Mouse (Mus musculus) embryonic facial prominence, embryonic 15.5 days (tissue): ENCODE measurements at regions not wholly inside any gene's neighbourhood (a gene's known extent, or its start where the extent isn't known, plus 50 kb on each side); places are given as distances from the start of the nearest gene placed in this dataset.

ENCODE experiments used
- ATAC-seq: fragments of 200-750 bp; cut with Nextera tagmentation; 2 replicates; pipeline ENCODE4 v1.8.0; 2017; ENCODE audit warnings: low read depth, moderate TSS enrichment; ENCODE audit not compliant: insufficient number of reproducible peaks, low FRiP score, low TSS enrichment
- H3K27ac ChIP-seq: fragments of 300-500 bp; sonication (generic); replicated peaks from 2 replicates; pipeline ENCODE4 v1.5.1; 2015; ENCODE audit warnings: mild to moderate bottlenecking, inconsistent platforms
- H3K27me3 ChIP-seq: fragments of 300-500 bp; sonication (generic); 2 replicates; pipeline ENCODE4 v1.6.1; 2015; ENCODE audit warnings: inconsistent platforms
- H3K36me3 ChIP-seq: fragments of 300-500 bp; sonication (generic); 2 replicates; pipeline ENCODE4 v1.6.1; 2015; ENCODE audit warnings: mild to moderate bottlenecking, inconsistent platforms
- H3K4me1 ChIP-seq: fragments of 300-500 bp; sonication (generic); 2 replicates; pipeline ENCODE4 v1.6.1; 2015; ENCODE audit warnings: inconsistent platforms
- H3K4me2 ChIP-seq: fragments of 300-500 bp; sonication (generic); replicated peaks from 2 replicates; pipeline ENCODE4 v1.6.1; 2015; ENCODE audit warnings: mild to moderate bottlenecking, inconsistent platforms
- H3K4me3 ChIP-seq: fragments of 300-500 bp; sonication (generic); replicated peaks from 2 replicates; pipeline ENCODE4 v1.5.1; 2015; ENCODE audit warnings: mild to moderate bottlenecking, inconsistent platforms
- H3K9ac ChIP-seq: fragments of 300-500 bp; sonication (generic); 2 replicates; pipeline ENCODE4 v1.6.1; 2015; ENCODE audit warnings: inconsistent platforms
- H3K9me3 ChIP-seq: fragments of 300-500 bp; sonication (generic); replicated peaks from 2 replicates; pipeline ENCODE4 v1.6.1; 2016; ENCODE audit warnings: inconsistent platforms
- WGBS: fragments of 180-500 bp; shearing (Covaris S2); methylation state at CpG from one replicate; pipeline ENCODE4 v1.1.7; 2015; 5-methylcytosine and 5-hydroxymethylcytosine counted together

DNA sequence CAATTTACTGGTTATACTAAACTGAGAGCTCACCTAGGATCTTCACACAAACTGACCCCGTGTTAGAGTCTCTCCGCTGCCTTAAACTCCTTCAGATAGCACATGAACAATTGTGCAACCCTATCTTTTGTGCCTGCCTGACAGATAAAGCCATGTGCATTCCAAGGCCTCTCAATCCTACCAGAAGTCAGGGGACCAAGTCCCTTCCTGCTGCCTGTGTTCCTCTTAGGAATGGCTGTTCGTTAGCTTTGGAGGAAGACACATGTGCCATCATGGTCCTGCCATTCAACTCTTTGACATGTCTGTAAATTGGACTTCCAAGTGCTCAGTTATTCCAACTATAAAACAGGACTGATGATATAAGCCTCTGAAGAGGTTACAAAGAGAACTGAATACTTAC, 161.4 kb upstream of the Cpeb2 start:
- Histone ChIP-seq H3K36me3 (no peaks in the 10 kb centered on the region), H3K9me3 (no peaks in the 10 kb centered on the region), H3K4me1 (no peaks in the 10 kb centered on the region), H3K27ac (no peak overlapping the region), H3K4me3 (no peak overlapping the region), H3K27me3 (no peaks in the 10 kb centered on the region), H3K4me2 (no peak overlapping the region), H3K9ac (no peak overlapping the region)
- 85% methylated on average over 3 of the region's 3 CpGs for WGBS
- ATAC-seq = no peak

DNA sequence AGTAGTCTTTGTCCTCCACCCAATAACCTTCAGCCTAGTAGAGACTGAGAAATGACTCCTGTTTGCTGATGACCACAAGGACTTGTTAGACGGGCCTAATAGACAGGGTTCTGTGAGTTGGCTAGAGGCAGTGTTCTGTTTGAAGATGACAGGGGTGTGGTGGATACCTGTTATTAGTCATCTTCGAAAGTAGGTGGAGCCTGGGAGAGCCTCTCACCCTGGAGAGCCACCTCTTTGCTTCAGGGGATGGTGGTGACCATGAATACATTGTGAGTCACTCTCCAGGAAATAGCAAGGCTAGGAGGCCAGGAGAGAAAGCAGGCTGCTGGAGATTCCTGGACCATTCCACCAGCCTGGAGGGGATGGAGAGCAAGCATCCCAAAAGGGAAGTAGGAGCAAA, 160.6 kb upstream of the Cpeb2 start:
- 69% methylated on average over 2 of the region's 2 CpGs for WGBS
- ATAC-seq = 0 out of 2 replicates have a peak, but pooled peaks have one; percentile 39

DNA sequence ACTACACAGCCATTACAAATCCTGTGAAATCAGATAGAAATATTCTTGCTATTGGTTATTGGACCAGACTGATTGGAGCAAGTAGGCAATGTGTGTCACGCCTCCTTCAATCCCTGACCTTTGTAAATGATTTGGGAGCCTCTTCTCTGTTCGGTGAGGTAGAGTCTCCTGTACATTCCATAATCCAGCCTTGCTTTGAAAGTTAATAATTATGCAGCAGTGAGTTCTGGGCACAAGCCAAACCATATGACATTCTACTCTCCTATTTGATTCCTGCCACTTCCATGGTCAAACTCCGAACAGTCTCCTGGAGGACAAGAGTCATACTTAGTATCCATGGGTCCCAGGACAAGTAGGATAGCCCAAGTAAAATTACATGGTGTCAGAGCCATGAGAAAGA, 158.4 kb upstream of the Cpeb2 start:
- no peak overlapping the region for H3K9ac ChIP-seq
- H3K36me3 ChIP-seq = no peaks in the 10 kb centered on the region
- no peak overlapping the region for H3K27ac ChIP-seq
- no peak for ATAC-seq
- no peaks in the 10 kb centered on the region for H3K4me1 ChIP-seq
- no peak overlapping the region for H3K4me3 ChIP-seq
- H3K27me3 ChIP-seq = no peaks in the 10 kb centered on the region
- no peaks in the 10 kb centered on the region for H3K9me3 ChIP-seq
- WGBS = 75% methylated on average over 3 of the region's 3 CpGs
- H3K4me2 ChIP-seq = no peak overlapping the region

More for the DNA sequence above, 160.6 kb upstream of the Cpeb2 start:
- Histone ChIP-seq H3K9ac (no peak overlapping the region), H3K4me2 (no peak overlapping the region), H3K27ac (no peak overlapping the region), H3K36me3 (no peaks in the 10 kb centered on the region), H3K9me3 (no peaks in the 10 kb centered on the region), H3K4me1 (no peaks in the 10 kb centered on the region), H3K4me3 (no peak overlapping the region), H3K27me3 (no peaks in the 10 kb centered on the region)

DNA sequence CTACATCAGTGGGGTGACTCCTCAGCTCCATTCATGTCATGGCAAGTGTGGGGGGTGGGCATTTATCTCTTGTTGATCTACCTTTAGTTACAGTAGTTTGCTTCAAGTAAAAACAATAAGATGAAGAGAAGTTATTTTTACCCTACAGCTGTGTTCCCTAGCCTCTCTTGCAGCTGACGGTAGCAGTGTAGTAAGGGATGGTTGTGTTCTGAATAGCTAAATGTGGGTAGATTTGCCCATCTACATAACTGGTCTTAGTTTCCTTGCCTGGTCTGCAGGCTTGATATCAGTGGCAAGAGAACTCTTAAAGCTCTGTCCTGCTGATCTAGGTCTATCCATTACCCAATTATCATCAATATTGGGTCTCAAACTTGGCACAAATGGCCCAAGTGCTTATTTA, 152.7 kb upstream of the Cpeb2 start:
- Histone ChIP-seq H3K27me3 (no peaks in the 10 kb centered on the region), H3K9ac (no peak overlapping the region), H3K4me3 (no peak overlapping the region), H3K9me3 (no peaks in the 10 kb centered on the region), H3K36me3 (no peaks in the 10 kb centered on the region), H3K4me1 (no peaks in the 10 kb centered on the region), H3K27ac (no peak overlapping the region), H3K4me2 (no peak overlapping the region)
- ATAC-seq = no peak
- 63% methylated on average over 1 of the region's 1 CpGs for WGBS

DNA sequence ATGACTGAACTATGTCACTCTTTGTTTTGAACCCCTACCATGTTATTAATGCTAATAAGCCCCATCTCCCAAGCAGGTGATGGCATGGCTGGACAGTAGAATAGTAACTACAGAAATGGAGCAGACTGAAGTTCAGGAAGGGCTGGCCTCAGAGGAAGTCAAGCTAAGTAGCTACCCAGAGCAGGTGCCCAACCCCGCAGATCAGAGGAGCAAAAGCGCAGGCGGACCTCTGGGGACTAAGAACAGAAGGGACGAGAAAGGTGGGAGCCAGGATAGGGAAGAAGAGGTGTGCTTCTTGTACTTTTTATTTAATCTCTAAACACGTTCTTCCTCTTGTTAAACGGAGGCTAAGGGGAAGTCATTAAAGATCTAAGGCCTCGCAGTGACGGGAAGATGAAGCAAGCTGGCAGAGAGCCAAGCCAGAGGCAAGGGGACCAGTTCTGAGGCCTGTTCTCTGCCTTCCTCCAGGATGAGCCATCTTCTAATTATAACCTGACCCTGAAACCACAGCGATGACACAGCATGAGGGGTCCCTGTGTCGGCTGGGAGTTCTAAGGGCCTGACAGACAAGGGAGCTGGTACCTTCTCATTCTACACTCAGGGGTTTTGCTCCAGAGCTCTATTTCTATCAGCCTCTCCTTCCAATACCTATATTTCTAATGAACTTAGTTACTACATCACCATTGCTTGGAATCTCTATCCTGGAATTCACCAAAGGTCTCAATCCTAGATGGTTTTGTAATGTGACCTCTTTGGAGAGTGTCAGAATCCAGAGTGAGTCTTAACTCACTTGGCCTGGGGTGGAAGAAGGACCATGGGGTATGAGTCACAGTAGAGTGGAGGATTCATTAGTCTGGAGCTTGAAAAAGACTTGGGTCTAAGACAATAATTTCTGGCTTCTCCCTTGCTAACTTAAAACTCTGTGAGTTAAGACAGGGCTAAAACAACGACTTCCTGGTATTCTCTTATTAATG, 151.1 kb upstream of the Cpeb2 start:
- Histone ChIP-seq H3K4me2 (no peak overlapping the region), H3K4me3 (no peak overlapping the region), H3K27me3 (no peaks in the 10 kb centered on the region), H3K4me1 (no peaks in the 10 kb centered on the region), H3K9me3 (no peaks in the 10 kb centered on the region), H3K36me3 (no peaks in the 10 kb centered on the region), H3K9ac (no peak overlapping the region), H3K27ac (no peak overlapping the region)
- 52% methylated on average over 11 of the region's 11 CpGs for WGBS
- ATAC-seq = no peak

DNA sequence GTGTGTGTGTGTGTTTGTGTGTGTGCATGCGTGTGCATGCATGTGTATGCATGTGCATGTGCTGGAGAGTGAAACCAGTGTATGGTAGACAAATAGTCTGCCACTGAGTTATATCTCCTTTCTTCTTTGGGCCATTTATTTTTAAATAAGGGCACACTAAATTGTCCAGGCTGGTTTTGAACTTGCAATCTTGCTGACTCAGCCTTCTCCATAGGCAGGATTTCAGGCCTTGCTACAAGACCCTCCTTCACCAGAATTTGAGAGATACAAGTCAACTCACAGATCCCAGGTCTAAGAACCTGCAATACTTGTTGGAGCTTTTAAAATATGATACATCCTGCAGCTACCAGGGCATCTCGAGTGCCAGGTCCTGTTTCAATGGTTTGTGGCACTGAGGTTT, 145.9 kb upstream of the Cpeb2 start:
- Histone ChIP-seq H3K27ac (no peak overlapping the region), H3K4me1 (0 out of 2 replicates have a peak, but pooled peaks cover 8% of the 10 kb centered on the region), H3K4me2 (no peak overlapping the region), H3K27me3 (no peaks in the 10 kb centered on the region), H3K9ac (no peak overlapping the region), H3K9me3 (no peaks in the 10 kb centered on the region), H3K4me3 (no peak overlapping the region), H3K36me3 (no peaks in the 10 kb centered on the region)
- WGBS = 75% methylated on average over 2 of the region's 2 CpGs
- no peak for ATAC-seq

DNA sequence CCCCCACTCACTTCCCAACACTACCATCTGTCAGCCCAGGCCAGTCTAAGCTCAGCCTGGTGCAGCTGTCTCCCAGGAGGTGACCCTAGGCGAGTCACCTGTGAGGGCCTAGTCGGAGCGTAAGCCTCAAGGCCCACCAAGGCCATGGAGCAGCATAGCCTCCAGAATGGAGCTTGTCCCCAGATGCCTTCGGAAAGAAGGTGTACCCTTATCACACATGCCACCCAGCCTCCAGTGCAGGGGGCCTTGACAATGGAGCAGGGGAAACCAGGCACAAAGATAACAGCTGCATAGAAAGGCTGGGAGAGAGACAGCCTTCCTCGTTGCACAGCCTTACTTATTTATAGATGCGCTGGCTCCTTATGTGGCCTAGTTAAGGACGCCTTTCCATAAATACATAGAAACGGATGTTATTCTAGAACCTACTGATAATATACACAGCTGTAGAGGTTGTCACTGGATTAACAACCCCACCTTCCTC, 145.0 kb upstream of the Cpeb2 start:
- H3K4me3 ChIP-seq = no peak overlapping the region
- no peaks in the 10 kb centered on the region for H3K9me3 ChIP-seq
- ATAC-seq = peak; percentile 15; the same call in 1 of the 2 replicates
- no peak overlapping the region for H3K4me2 ChIP-seq
- no peaks in the 10 kb centered on the region for H3K36me3 ChIP-seq
- no peak overlapping the region for H3K9ac ChIP-seq
- H3K27me3 ChIP-seq = no peaks in the 10 kb centered on the region
- 0 out of 2 replicates have a peak, but pooled peaks cover 8% of the 10 kb centered on the region for H3K4me1 ChIP-seq
- no peak overlapping the region for H3K27ac ChIP-seq
- WGBS = 68% methylated on average over 8 of the region's 8 CpGs

DNA sequence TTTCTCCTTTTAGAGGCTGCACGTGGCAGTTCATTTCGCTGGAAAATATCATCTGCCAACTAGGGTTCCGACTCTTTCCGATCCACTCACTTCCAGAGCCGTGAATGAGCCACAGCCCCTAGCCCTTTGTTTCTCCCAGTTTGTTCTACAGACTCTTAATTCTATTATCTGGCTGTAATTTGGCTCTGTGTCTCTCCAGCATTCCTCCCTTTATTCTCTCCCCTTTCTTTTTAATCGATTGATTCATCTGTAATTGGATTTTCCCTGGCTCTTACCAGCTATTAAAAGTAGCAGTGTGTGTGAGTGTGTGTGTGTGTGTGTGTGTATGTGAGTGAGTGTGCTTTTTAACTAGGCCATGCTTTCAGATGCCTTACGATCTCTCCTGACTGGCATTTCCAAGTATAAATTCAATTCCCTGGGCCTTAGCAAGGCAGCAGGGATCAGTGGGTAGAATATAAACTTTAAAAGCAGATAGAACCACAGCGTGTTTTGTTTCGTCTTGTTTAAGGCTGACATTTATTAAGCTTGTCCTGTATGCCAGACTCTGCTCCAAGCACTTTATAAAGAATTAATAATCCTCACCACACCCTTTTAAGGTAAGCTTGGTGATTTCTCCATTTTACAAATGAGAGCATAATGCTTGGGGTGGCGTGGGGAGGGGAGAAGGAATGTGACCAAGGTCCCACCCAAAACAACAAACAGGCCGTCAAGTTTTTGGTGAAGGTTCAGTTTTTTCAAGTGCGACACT, 144.1 kb upstream of the Cpeb2 start:
- no peak for ATAC-seq
- Histone ChIP-seq H3K4me1 (0 out of 2 replicates have a peak, but pooled peaks cover 8% of the 10 kb centered on the region), H3K27ac (no peak overlapping the region), H3K4me3 (no peak overlapping the region), H3K27me3 (no peaks in the 10 kb centered on the region), H3K4me2 (no peak overlapping the region), H3K9me3 (no peaks in the 10 kb centered on the region), H3K36me3 (no peaks in the 10 kb centered on the region), H3K9ac (no peak overlapping the region)
- 51% methylated on average over 12 of the region's 12 CpGs for WGBS

DNA sequence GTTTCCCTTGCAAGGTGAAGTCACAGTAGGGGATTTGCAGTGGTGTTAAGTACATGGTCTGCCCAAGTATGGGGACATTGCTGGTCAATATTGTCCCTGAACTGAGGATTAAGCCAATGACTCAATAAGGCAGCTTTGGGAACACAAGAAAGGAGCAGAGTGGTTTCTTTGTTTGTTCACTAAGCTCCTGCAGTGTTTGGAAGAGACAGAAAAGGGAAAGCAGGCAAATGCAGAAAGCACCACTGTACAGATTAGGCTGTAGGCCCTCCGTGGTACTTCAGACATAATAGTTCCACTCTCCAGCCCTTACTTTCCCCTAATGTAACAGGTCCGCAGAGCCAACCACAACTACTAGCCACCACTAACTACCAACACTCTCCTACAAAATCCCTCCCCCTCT, 143.5 kb upstream of the Cpeb2 start:
- Histone ChIP-seq H3K4me2 (no peak overlapping the region), H3K9ac (no peak overlapping the region), H3K36me3 (no peaks in the 10 kb centered on the region), H3K4me3 (no peak overlapping the region), H3K27ac (no peak overlapping the region), H3K4me1 (0 out of 2 replicates have a peak, but pooled peaks cover 8% of the 10 kb centered on the region), H3K27me3 (no peaks in the 10 kb centered on the region), H3K9me3 (no peaks in the 10 kb centered on the region)
- ATAC-seq = no peak
- 67% methylated on average over 2 of the region's 2 CpGs for WGBS

DNA sequence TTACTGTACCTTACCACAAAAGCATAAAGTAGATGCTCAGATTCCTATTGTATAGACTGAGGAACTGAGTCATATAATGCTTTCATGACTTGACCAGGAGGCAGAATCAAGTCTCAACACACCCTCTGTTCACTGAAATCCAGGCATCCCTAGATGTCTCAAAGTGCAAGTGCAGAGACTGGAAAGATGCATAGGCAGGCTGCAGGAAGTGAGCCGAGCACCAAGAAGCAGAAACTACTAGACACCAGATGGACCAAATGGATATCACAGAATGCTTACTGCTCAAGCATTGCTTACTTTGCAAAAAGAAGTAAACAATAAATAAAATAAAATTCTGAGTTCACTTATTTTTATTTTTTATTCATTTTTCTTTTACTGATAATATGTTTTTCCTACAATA, 143.0 kb upstream of the Cpeb2 start:
- 86% methylated on average over 1 of the region's 1 CpGs for WGBS
- H3K9ac ChIP-seq = no peak overlapping the region

DNA sequence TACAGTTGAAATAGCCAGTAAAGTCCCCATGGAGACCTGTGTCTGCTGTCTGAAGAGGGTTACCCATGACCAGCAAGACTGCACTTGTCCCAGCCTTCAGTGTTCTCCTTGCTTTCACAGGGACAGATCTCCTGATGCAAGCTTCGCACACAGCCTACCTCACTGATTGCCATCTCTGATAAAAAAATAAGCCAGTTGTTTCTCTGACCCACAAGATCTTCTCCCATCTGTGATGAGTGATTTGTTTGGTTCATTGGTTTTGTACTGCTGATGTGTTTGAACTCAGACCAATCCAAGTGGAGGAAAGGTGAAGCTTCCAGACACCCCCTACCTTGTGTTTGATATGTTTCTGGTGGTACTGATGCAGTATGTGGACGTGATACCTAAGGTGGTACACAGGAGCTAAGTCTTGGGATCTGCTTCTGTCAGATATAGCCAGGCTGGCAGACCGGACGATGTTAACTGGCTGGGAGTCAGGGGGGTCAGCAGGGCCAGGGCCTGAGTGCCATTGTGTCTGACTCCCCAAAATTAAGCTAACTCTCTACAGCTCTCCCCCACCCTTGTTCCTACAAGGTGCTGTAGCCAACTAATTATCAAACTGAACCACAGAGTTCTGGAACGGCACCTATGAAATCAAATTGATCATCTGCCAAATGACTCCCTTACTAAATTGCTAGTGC, 139.2 kb upstream of the Cpeb2 start:
- 0 out of 2 replicates have a peak, but pooled peaks cover 5% of the 10 kb centered on the region for H3K4me1 ChIP-seq
- no peak overlapping the region for H3K4me3 ChIP-seq
- H3K27me3 ChIP-seq = no peaks in the 10 kb centered on the region
- H3K4me2 ChIP-seq = no peak overlapping the region
- H3K27ac ChIP-seq = no peak overlapping the region
- H3K9ac ChIP-seq = no peak overlapping the region
- H3K9me3 ChIP-seq = no peaks in the 10 kb centered on the region
- H3K36me3 ChIP-seq = no peaks in the 10 kb centered on the region
- no peak for ATAC-seq
- 69% methylated on average over 5 of the region's 5 CpGs for WGBS

More for the DNA sequence above, 143.0 kb upstream of the Cpeb2 start:
- Histone ChIP-seq H3K4me2 (no peak overlapping the region), H3K9me3 (no peaks in the 10 kb centered on the region), H3K36me3 (no peaks in the 10 kb centered on the region), H3K27ac (no peak overlapping the region), H3K4me1 (0 out of 2 replicates have a peak, but pooled peaks cover 8% of the 10 kb centered on the region), H3K4me3 (no peak overlapping the region), H3K27me3 (no peaks in the 10 kb centered on the region)
- no peak for ATAC-seq
